Mouse (Mus musculus) embryonic facial prominence, embryonic 15.5 days (tissue): Measurements from ENCODE around the gene Stxbp2. TPM values are rescaled to one million over a fixed set of nuclear protein-coding genes. Genes with fewer than 3 reads are reported as not detected.

Experiments used
- ATAC-seq: fragments of 200-750 bp; cut with Nextera tagmentation; 2 replicates; pipeline ENCODE4 v1.8.0; 2017; ENCODE audit warnings: low read depth, moderate TSS enrichment; ENCODE audit not compliant: insufficient number of reproducible peaks, low FRiP score, low TSS enrichment
- H3K27ac ChIP-seq: fragments of 300-500 bp; sonication (generic); replicated peaks from 2 replicates; pipeline ENCODE4 v1.5.1; 2015; ENCODE audit warnings: mild to moderate bottlenecking, inconsistent platforms
- H3K27me3 ChIP-seq: fragments of 300-500 bp; sonication (generic); 2 replicates; pipeline ENCODE4 v1.6.1; 2015; ENCODE audit warnings: inconsistent platforms
- H3K36me3 ChIP-seq: fragments of 300-500 bp; sonication (generic); 2 replicates; pipeline ENCODE4 v1.6.1; 2015; ENCODE audit warnings: mild to moderate bottlenecking, inconsistent platforms
- H3K4me1 ChIP-seq: fragments of 300-500 bp; sonication (generic); 2 replicates; pipeline ENCODE4 v1.6.1; 2015; ENCODE audit warnings: inconsistent platforms
- H3K4me2 ChIP-seq: fragments of 300-500 bp; sonication (generic); replicated peaks from 2 replicates; pipeline ENCODE4 v1.6.1; 2015; ENCODE audit warnings: mild to moderate bottlenecking, inconsistent platforms
- H3K4me3 ChIP-seq: fragments of 300-500 bp; sonication (generic); replicated peaks from 2 replicates; pipeline ENCODE4 v1.5.1; 2015; ENCODE audit warnings: mild to moderate bottlenecking, inconsistent platforms
- H3K9ac ChIP-seq: fragments of 300-500 bp; sonication (generic); 2 replicates; pipeline ENCODE4 v1.6.1; 2015; ENCODE audit warnings: inconsistent platforms
- H3K9me3 ChIP-seq: fragments of 300-500 bp; sonication (generic); replicated peaks from 2 replicates; pipeline ENCODE4 v1.6.1; 2016; ENCODE audit warnings: inconsistent platforms
- WGBS: fragments of 180-500 bp; shearing (Covaris S2); methylation state at CpG from one replicate; pipeline ENCODE4 v1.1.7; 2015; 5-methylcytosine and 5-hydroxymethylcytosine counted together
- polyA plus RNA-seq: library from polyadenylated mRNA; unstranded; fragments of >200 nt; fragmentation: Nextera tagmentation; extraction: Ambion mirVana; gene quantifications from 2 replicates; pipeline ENCODE4 v1.2.1, GENCODE M21; 2015

The Stxbp2 gene
- polyA plus RNA-seq, 1 experiment from 2014 or later = 56.0 TPM

- WGBS = 15% methylated on average over 5 of the region's 5 CpGs
These were observed 15.0 kb downstream of the Stxbp2 start for GRCm38 (mm10) chr8:3645804-3646203.

GRCm38 (mm10) chr8:3646824-3647531, 16.2 kb downstream of the Stxbp2 start:
- ATAC-seq = no peak
- H3K27ac ChIP-seq = no peak overlapping the region
- 77% methylated on average over 6 of the region's 6 CpGs for whole genome bisulfite sequencing
- H3K36me3 ChIP-seq = no peaks in the 10 kb centered on the region
- no peaks in the 10 kb centered on the region for H3K4me1 ChIP-seq
- no peak overlapping the region for H3K4me2 ChIP-seq
- H3K9ac ChIP-seq = no peak overlapping the region
- no peak overlapping the region for H3K4me3 ChIP-seq
- H3K27me3 ChIP-seq = no peaks in the 10 kb centered on the region
- H3K9me3 ChIP-seq = no peaks in the 10 kb centered on the region

More at GRCm38 (mm10) chr8:3645804-3646203, 15.0 kb downstream of the Stxbp2 start:
- no peaks in the 10 kb centered on the region for H3K36me3 ChIP-seq
- no peak overlapping the region for H3K4me3 ChIP-seq
- H3K9me3 ChIP-seq = no peaks in the 10 kb centered on the region
- H3K4me2 ChIP-seq = no peak overlapping the region
- no peak overlapping the region for H3K9ac ChIP-seq
- no peak for ATAC-seq
- no peaks in the 10 kb centered on the region for H3K27me3 ChIP-seq
- no peak overlapping the region for H3K27ac ChIP-seq
- no peaks in the 10 kb centered on the region for H3K4me1 ChIP-seq

- H3K4me2 ChIP-seq = no peak overlapping the region
- H3K27me3 ChIP-seq = no peaks in the 10 kb centered on the region
- H3K36me3 ChIP-seq = no peaks in the 10 kb centered on the region
- no peaks in the 10 kb centered on the region for H3K9me3 ChIP-seq
- no peak overlapping the region for H3K4me3 ChIP-seq
- H3K4me1 ChIP-seq = no peaks in the 10 kb centered on the region
- WGBS = 57% methylated on average over 4 of the region's 4 CpGs
- no peak for ATAC-seq
- H3K27ac ChIP-seq = no peak overlapping the region
- no peak overlapping the region for H3K9ac ChIP-seq
These were observed 16.8 kb downstream of the Stxbp2 start for GRCm38 (mm10) chr8:3647561-3647960.

GRCm38 (mm10) chr8:3648268-3648667, 17.5 kb downstream of the Stxbp2 start:
- Histone ChIP-seq H3K9me3 (no peaks in the 10 kb centered on the region), H3K9ac (no peak overlapping the region), H3K4me2 (no peak overlapping the region), H3K36me3 (no peaks in the 10 kb centered on the region), H3K27me3 (no peaks in the 10 kb centered on the region), H3K4me1 (no peaks in the 10 kb centered on the region), H3K4me3 (no peak overlapping the region), H3K27ac (no peak overlapping the region)
- no peak for ATAC-seq
- WGBS = 66% methylated on average over 2 of the region's 2 CpGs

GRCm38 (mm10) chr8:3648990-3649389, 18.2 kb downstream of the Stxbp2 start:
- Histone ChIP-seq H3K9me3 (no peaks in the 10 kb centered on the region), H3K36me3 (no peaks in the 10 kb centered on the region), H3K27ac (no peak overlapping the region), H3K9ac (no peak overlapping the region), H3K27me3 (no peaks in the 10 kb centered on the region), H3K4me2 (no peak overlapping the region), H3K4me1 (no peaks in the 10 kb centered on the region), H3K4me3 (no peak overlapping the region)
- 39% methylated on average over 1 of the region's 1 CpGs for WGBS
- ATAC-seq = no peak

GRCm38 (mm10) chr8:3652845-3653244, 22.1 kb downstream of the Stxbp2 start:
- Histone ChIP-seq H3K27me3 (no peaks in the 10 kb centered on the region), H3K4me2 (no peak overlapping the region), H3K36me3 (no peaks in the 10 kb centered on the region), H3K4me3 (no peak overlapping the region), H3K9ac (no peak overlapping the region), H3K9me3 (no peaks in the 10 kb centered on the region), H3K4me1 (no peaks in the 10 kb centered on the region), H3K27ac (no peak overlapping the region)
- 67% methylated on average over 3 of the region's 3 CpGs for WGBS
- ATAC-seq = no peak

GRCm38 (mm10) chr8:3654726-3655508, 24.2 kb downstream of the Stxbp2 start:
- Histone ChIP-seq H3K9ac (no peak overlapping the region), H3K4me2 (no peak overlapping the region), H3K36me3 (no peaks in the 10 kb centered on the region), H3K4me1 (no peaks in the 10 kb centered on the region), H3K27ac (no peak overlapping the region), H3K4me3 (no peak overlapping the region), H3K27me3 (no peaks in the 10 kb centered on the region), H3K9me3 (no peaks in the 10 kb centered on the region)
- ATAC-seq = no peak
- 71% methylated on average over 11 of the region's 11 CpGs for WGBS

GRCm38 (mm10) chr8:3655526-3655925, 24.8 kb downstream of the Stxbp2 start, which contains the start of gene Retn:
Gene Retn, plus strand, starts transcription at chr8:3655770.
- Histone ChIP-seq H3K36me3 (no peaks in the 10 kb centered on the region), H3K9ac (no peak within 1 kb of the TSS), H3K4me2 (no peak within 1 kb of the TSS), H3K27ac (no peak within 1 kb of the TSS), H3K4me1 (no peaks in the 10 kb centered on the region), H3K9me3 (no peaks in the 10 kb centered on the region), H3K27me3 (no peaks in the 10 kb centered on the region), H3K4me3 (no peak within 1 kb of the TSS)
- WGBS = 73% methylated on average over 3 of the region's 3 CpGs
- ATAC-seq = no peak

- no peak overlapping the region for H3K4me2 ChIP-seq
- ATAC-seq = no peak
- no peak overlapping the region for H3K4me3 ChIP-seq
- H3K9ac ChIP-seq = no peak overlapping the region
- no peak overlapping the region for H3K27ac ChIP-seq
- H3K27me3 ChIP-seq = no peaks in the 10 kb centered on the region
- no peaks in the 10 kb centered on the region for H3K4me1 ChIP-seq
- no peaks in the 10 kb centered on the region for H3K9me3 ChIP-seq
- whole genome bisulfite sequencing = 21% methylated on average over 7 of the region's 7 CpGs
- H3K36me3 ChIP-seq = no peaks in the 10 kb centered on the region
These were observed 26.1 kb downstream of the Stxbp2 start for GRCm38 (mm10) chr8:3656725-3657381.

GRCm38 (mm10) chr8:3660889-3661288, 30.1 kb downstream of the Stxbp2 start:
- WGBS = 81% methylated on average over 8 of the region's 8 CpGs

GRCm38 (mm10) chr8:3664405-3664804, 33.6 kb downstream of the Stxbp2 start:
- Histone ChIP-seq H3K27ac (no peak overlapping the region), H3K4me1 (no peaks in the 10 kb centered on the region), H3K4me3 (no peak overlapping the region), H3K9ac (no peak overlapping the region), H3K9me3 (no peaks in the 10 kb centered on the region), H3K27me3 (no peaks in the 10 kb centered on the region), H3K4me2 (no peak overlapping the region), H3K36me3 (no peaks in the 10 kb centered on the region)
- WGBS = 68% methylated on average over 5 of the region's 5 CpGs
- no peak for ATAC-seq

More at GRCm38 (mm10) chr8:3660889-3661288, 30.1 kb downstream of the Stxbp2 start:
- H3K36me3 ChIP-seq = no peaks in the 10 kb centered on the region
- H3K9ac ChIP-seq = no peak overlapping the region
- ATAC-seq = no peak
- no peaks in the 10 kb centered on the region for H3K27me3 ChIP-seq
- no peak overlapping the region for H3K27ac ChIP-seq
- no peak overlapping the region for H3K4me3 ChIP-seq
- no peaks in the 10 kb centered on the region for H3K9me3 ChIP-seq
- H3K4me1 ChIP-seq = no peaks in the 10 kb centered on the region
- no peak overlapping the region for H3K4me2 ChIP-seq
